Mouse (Mus musculus) spleen, adult 18-20 months (tissue): ENCODE results near the gene Cyp2w1.
A peak's percentile ranks its signal among the peaks of the same experiment; 100 is the strongest.
"Not testable (repeated sequence)": the region's sequence is repeated elsewhere in the genome, so short reads cannot be mapped to it uniquely, and the experiment has no call there.

Source experiments
- DNase-seq, 2 experiments: peaks; one replicate each; pipeline ENCODE4 v3.0.0; 2022; ENCODE audit warnings: mixed read lengths in 2 of 2

Gene Cyp2w1

GRCm38 (mm10) chr5:139332590-139333272 is 19.7 kb upstream of the Cyp2w1 start:
- no peak for DNase-seq

GRCm38 (mm10) chr5:139333301-139334013 is 19.0 kb upstream of the Cyp2w1 start:
- DNase-seq, result no peak

GRCm38 (mm10) chr5:139334394-139334793 is 18.0 kb upstream of the Cyp2w1 start:
- not testable (repeated sequence) for DNase-seq

- DNase-seq, result no peak
Observed at GRCm38 (mm10) chr5:139335634-139336033, 16.8 kb upstream of the Cyp2w1 start.

GRCm38 (mm10) chr5:139337826-139338370 is 14.5 kb upstream of the Cyp2w1 start:
- no peak for DNase-seq

GRCm38 (mm10) chr5:139338403-139338802 is 14.0 kb upstream of the Cyp2w1 start:
- no peak for DNase-seq

GRCm38 (mm10) chr5:139338891-139339290 is 13.5 kb upstream of the Cyp2w1 start:
- no peak for DNase-seq

GRCm38 (mm10) chr5:139344021-139344686 is 8.3 kb upstream of the Cyp2w1 start:
- DNase-seq, result peak; percentile 44 to 74

GRCm38 (mm10) chr5:139344687-139345363 is 7.6 kb upstream of the Cyp2w1 start:
- peak; percentile 91 to 97 for DNase-seq

GRCm38 (mm10) chr5:139345364-139345714 is 7.1 kb upstream of the Cyp2w1 start:
- DNase-seq, result no peak

- DNase-seq, result no peak
Observed at GRCm38 (mm10) chr5:139347225-139347624, 5.2 kb upstream of the Cyp2w1 start.

- no peak for DNase-seq
Observed at GRCm38 (mm10) chr5:139349713-139350112, 2.7 kb upstream of the Cyp2w1 start.

GRCm38 (mm10) chr5:139351134-139351533 is 1.3 kb upstream of the Cyp2w1 start, which contains the start of gene Cox19:
Cox19 (minus strand) TSS chr5:139351418.
- no peak for DNase-seq

- DNase-seq, result no peak
Observed at GRCm38 (mm10) chr5:139351628-139352027, 789 bp upstream of the Cyp2w1 start.

- no peak for DNase-seq
Observed at GRCm38 (mm10) chr5:139353496-139353895, 1.1 kb downstream of the Cyp2w1 start.

- DNase-seq, result no peak
Observed at GRCm38 (mm10) chr5:139353946-139354345, 1.5 kb downstream of the Cyp2w1 start.

GRCm38 (mm10) chr5:139355235-139355772 is 2.9 kb downstream of the Cyp2w1 start:
- peak; percentile 48 to 77 for DNase-seq

GRCm38 (mm10) chr5:139358653-139359052 is 6.2 kb downstream of the Cyp2w1 start:
- DNase-seq, result peak in 1 of 2 experiments; percentile 50

GRCm38 (mm10) chr5:139359244-139359643 is 6.8 kb downstream of the Cyp2w1 start:
- no peak for DNase-seq

GRCm38 (mm10) chr5:139363858-139364257 is 11.4 kb downstream of the Cyp2w1 start:
- no peak for DNase-seq

GRCm38 (mm10) chr5:139364260-139364910 is 12.0 kb downstream of the Cyp2w1 start:
- peak; percentile 75 to 93 for DNase-seq
